Mouse (Mus musculus) layer of hippocampus, postnatal 14 days (tissue): ENCODE measurements at regions not wholly inside any gene's neighbourhood (a gene's known extent, or its start where the extent isn't known, plus 50 kb on each side); places are given as distances from the start of the nearest gene placed in this dataset.
A peak's percentile ranks its signal among the peaks of the same experiment; 100 is the strongest.

Experiments
- DNase-seq, 2 experiments: peaks; one replicate each; pipeline ENCODE4 v3.0.0; 2021 to 2022; ENCODE audit warnings: low spot score in 2 of 2, mixed read lengths in 1 of 2

GRCm38 (mm10) chr10:102712263-102712662 lies 200.2 kb downstream of the Rassf9 start:
- no peak for DNase-seq

GRCm38 (mm10) chr10:102705848-102706247 lies 193.8 kb downstream of the Rassf9 start:
- no peak for DNase-seq

GRCm38 (mm10) chr10:102694810-102695209 lies 182.8 kb downstream of the Rassf9 start:
- DNase-seq, result no peak

- DNase-seq, result peak in 1 of 2 experiments; percentile 22
Observed at GRCm38 (mm10) chr10:102689966-102690365, 177.9 kb downstream of the Rassf9 start.

- peak in 1 of 2 experiments; percentile 14 for DNase-seq
Observed at GRCm38 (mm10) chr10:102686667-102687397, 174.8 kb downstream of the Rassf9 start.

GRCm38 (mm10) chr10:102685833-102686434 lies 173.9 kb downstream of the Rassf9 start:
- DNase-seq, result no peak

GRCm38 (mm10) chr10:102667359-102667758 lies 155.3 kb downstream of the Rassf9 start:
- no peak for DNase-seq

GRCm38 (mm10) chr10:102659683-102660082 lies 147.7 kb downstream of the Rassf9 start:
- DNase-seq, result no peak

GRCm38 (mm10) chr10:102636507-102636906 lies 124.5 kb downstream of the Rassf9 start:
- DNase-seq, result no peak

GRCm38 (mm10) chr10:102633438-102633837 lies 121.4 kb downstream of the Rassf9 start:
- DNase-seq, result peak in 1 of 2 experiments; percentile 1

- DNase-seq, result no peak
Observed at GRCm38 (mm10) chr10:102628609-102629008, 116.6 kb downstream of the Rassf9 start.

- no peak for DNase-seq
Observed at GRCm38 (mm10) chr10:102623895-102624294, 111.9 kb downstream of the Rassf9 start.

- no peak for DNase-seq
Observed at GRCm38 (mm10) chr10:102622583-102623008, 110.6 kb downstream of the Rassf9 start.

- no peak for DNase-seq
Observed at GRCm38 (mm10) chr10:102618711-102619110, 106.7 kb downstream of the Rassf9 start.

GRCm38 (mm10) chr10:102615962-102616595 lies 104.1 kb downstream of the Rassf9 start:
- no peak for DNase-seq
